Mouse (Mus musculus) midbrain, embryonic 10.5 days (tissue): Measurements from ENCODE around the gene Ulk1. TPM values are rescaled to one million over a fixed set of nuclear protein-coding genes. Genes with fewer than 3 reads are reported as not detected.

ENCODE experiments used
- DNase-seq: peaks from one replicate; pipeline ENCODE4 v3.0.0-alpha.2; 2017; ENCODE audit warnings: low spot score
- H3K27ac ChIP-seq: fragments of 300-500 bp; sonication (generic); replicated peaks from 2 replicates; pipeline ENCODE4 v1.5.1; 2016; ENCODE audit warnings: mild to moderate bottlenecking
- H3K27me3 ChIP-seq: fragments of 300-500 bp; sonication (generic); 2 replicates; pipeline ENCODE4 v1.6.1; 2016; ENCODE audit warnings: low read depth, mild to moderate bottlenecking; ENCODE audit not compliant: poor library complexity, severe bottlenecking
- H3K36me3 ChIP-seq: fragments of 300-500 bp; sonication (generic); 2 replicates; pipeline ENCODE4 v1.6.1; 2016; ENCODE audit warnings: mild to moderate bottlenecking, moderate library complexity
- H3K4me1 ChIP-seq: fragments of 300-500 bp; sonication (generic); 2 replicates; pipeline ENCODE4 v1.6.1; 2016
- H3K4me3 ChIP-seq: fragments of 300-500 bp; sonication (generic); 2 replicates; pipeline ENCODE4 v1.5.1; 2016; ENCODE audit warnings: mild to moderate bottlenecking, moderate library complexity
- H3K9me3 ChIP-seq: fragments of 300-500 bp; sonication (generic); replicated peaks from 2 replicates; pipeline ENCODE4 v1.6.1; 2016; ENCODE audit warnings: mild to moderate bottlenecking
- WGBS: fragments of 180-500 bp; shearing (Covaris S2); methylation state at CpG from one replicate; pipeline ENCODE4 v1.1.7; 2016; 5-methylcytosine and 5-hydroxymethylcytosine counted together
- polyA plus RNA-seq: library from polyadenylated mRNA; unstranded; fragments of >200 nt; fragmentation: Nextera tagmentation; extraction: Ambion mirVana; gene quantifications from 2 replicates; pipeline ENCODE4 v1.2.1, GENCODE M21; 2016

Ulk1 gene
- polyA plus RNA-seq, 1 experiment from 2014 or later, result 18.4 TPM

DNA sequence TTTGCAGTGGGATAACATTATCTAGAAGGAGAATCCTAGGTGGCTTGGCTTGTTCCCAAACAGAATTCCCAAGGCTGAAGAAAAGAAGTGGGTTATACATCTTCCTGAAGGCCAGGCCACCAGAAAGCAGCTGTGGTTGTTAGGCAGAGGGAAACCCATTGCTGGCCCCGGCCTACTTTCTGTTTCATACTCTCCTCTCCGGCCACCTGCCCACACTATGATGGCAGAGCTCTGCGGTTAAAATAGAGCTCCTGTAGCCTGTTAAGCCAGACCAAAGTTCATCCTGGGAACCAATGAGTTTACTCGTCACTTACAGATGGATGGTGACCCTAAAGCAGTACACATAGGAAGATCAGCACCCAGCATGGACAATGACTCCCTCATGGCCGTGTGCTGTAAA lies 17.7 kb upstream of the Ulk1 start:
- Histone ChIP-seq H3K27ac (no peak overlapping the region), H3K4me3 (no peak overlapping the region), H3K27me3 (no peaks in the 10 kb centered on the region), H3K36me3 (no peaks in the 10 kb centered on the region), H3K9me3 (no peaks in the 10 kb centered on the region), H3K4me1 (no peaks in the 10 kb centered on the region)
- WGBS, result 94% methylated on average over 5 of the region's 5 CpGs
- no peak for DNase-seq

DNA sequence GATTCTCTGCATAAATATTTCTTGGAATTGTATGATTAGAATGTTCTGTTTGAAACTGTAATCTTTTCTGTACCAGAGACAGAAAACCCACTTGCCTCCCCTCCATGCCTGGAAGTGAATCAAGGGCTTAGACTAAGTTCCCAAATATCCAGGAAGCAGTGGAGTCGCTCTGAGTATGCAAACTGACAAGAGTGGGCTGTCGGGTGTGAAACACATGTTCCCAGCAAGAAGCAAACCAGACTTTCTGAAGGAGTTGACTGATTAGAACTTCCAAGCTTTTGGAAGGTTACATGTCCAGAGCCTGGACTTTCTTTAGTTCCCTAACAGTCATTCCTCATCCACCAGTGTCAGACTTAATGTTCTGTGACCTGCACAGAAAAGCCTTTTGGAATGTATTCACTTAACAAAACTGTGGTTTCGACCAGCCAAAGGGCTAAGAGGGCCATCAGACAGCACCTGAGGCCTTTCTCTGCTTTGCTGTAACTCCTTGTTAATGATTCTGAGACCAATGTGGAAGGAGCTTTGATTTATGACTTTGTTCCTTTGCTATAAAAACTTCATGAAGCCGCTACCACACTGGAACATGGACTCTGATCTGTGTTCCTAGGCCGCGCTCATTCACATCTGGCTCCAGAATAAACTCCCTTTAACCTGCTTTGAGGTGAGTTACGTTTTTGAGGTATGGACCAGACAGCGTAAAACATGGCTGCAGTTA lies 17.0 kb upstream of the Ulk1 start:
- Histone ChIP-seq H3K9me3 (no peaks in the 10 kb centered on the region), H3K36me3 (no peaks in the 10 kb centered on the region), H3K4me3 (no peak overlapping the region), H3K27ac (no peak overlapping the region), H3K27me3 (no peaks in the 10 kb centered on the region), H3K4me1 (no peaks in the 10 kb centered on the region)
- 94% methylated on average over 8 of the region's 8 CpGs for WGBS
- no peak for DNase-seq

- Histone ChIP-seq H3K27ac (no peak overlapping the region), H3K36me3 (no peaks in the 10 kb centered on the region), H3K9me3 (no peaks in the 10 kb centered on the region), H3K4me3 (no peak overlapping the region), H3K4me1 (no peaks in the 10 kb centered on the region), H3K27me3 (no peaks in the 10 kb centered on the region)
- WGBS, result 90% methylated on average over 4 of the region's 4 CpGs
- no peak for DNase-seq
Observed at GRCm38 (mm10) chr5:110824421-110824820, 14.5 kb upstream of the Ulk1 start.

DNA sequence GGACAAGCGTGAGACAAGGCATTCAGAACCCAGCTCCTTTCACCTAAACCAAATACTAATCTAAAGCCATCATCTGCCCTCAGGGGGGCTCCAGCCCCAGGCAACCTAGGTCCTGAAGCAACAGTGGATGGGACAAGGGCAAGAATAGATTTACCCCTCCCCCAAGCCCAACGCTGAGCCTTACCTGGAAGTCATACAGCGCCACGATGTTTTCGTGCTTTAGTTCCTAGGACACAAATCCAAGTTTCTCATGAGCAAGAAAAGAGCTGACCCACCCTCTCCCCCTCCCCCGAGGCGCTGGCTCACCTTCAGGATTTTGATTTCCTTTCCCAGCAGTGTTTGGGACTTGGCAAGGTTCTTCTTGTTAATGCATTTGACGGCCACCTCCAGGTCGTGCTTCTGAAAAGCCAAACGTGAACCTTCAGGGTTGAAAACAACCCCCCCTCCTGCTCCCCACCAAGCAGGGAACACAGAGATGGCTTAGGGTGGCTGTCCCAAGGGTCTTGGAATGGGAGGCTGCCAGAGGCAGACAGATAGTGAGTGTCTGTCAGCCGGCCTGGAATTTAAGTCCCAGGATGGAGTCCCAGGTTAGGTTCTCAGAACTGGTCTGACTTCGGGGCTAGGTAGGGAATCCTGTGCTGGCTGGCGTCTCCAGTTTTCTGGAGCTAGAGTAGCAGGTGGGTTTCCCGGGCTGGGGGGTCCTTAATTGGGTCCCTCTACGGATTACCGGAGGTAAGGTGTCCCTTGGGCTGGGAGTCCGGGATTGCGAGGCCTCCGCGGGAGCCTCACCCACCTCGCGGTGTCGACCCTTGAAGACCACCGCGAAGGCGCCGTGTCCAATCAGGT lies 853 bp downstream of the Ulk1 start:
- no peaks in the 10 kb centered on the region for H3K27me3 ChIP-seq
- H3K27ac ChIP-seq, result peak overlapping the region; percentile 97
- H3K36me3 ChIP-seq, result peaks cover 39% of the 10 kb centered on the region
- no peak for DNase-seq
- 2% methylated on average over 27 of the region's 27 CpGs for WGBS
- H3K9me3 ChIP-seq, result no peaks in the 10 kb centered on the region
- H3K4me3 ChIP-seq, result peak overlapping the region; percentile 95
- H3K4me1 ChIP-seq, result peaks cover 38% of the 10 kb centered on the region

DNA sequence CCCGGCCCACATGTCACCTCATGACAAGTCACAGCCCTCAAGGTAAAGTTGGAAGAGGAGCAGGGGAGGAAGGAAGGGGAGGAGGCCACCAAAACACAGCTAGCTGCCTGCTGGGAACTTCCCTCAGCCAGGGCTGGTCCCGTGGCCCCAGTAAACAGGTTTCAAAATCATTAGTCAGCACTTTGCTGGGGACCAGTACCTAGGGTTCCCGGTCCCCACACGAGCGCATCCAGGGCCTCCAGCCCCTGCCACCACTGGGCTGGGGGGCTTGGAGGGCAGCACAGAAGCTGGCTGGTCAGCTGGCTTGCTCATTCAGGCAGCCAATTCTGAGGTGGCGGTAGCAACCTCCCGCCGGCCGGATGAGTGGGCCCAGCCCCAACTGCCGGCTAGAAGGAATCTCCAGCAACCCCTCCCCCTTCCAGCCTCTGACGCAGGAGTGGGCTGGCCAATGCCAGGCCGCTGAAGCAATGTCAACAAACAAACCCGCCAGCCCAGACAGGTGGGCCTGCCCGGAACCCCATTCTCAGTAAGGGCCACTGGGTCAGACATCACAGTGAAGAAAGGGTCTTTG lies 1.8 kb downstream of the Ulk1 start:
- Histone ChIP-seq H3K36me3 (peaks cover 46% of the 10 kb centered on the region), H3K27me3 (no peaks in the 10 kb centered on the region), H3K4me3 (peak overlapping the region; percentile 95), H3K4me1 (peaks cover 38% of the 10 kb centered on the region), H3K9me3 (no peaks in the 10 kb centered on the region), H3K27ac (peak overlapping the region; percentile 71)
- 6% methylated on average over 14 of the region's 14 CpGs for WGBS
- DNase-seq, result peak; percentile 82

DNA sequence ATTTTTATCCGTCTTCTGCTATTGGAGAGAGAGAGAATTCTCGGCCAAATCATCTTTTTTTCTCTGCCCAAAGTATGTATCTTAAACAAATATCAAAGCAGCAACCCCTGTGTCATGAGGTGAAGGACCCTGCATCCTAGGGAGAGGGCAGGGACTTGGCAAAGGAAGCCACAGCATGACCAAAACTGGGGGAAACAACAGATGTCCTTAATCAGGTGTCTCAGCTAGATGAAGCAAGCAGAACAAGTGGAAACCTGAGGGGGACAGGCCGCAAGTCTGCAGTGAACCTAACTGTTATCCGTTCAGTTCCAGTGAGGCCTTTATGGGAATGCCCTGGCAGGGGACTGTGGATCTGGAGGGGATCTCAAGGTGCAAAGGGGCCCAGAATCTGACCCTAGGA lies 2.4 kb downstream of the Ulk1 start:
- DNase-seq, result no peak
- Histone ChIP-seq H3K27me3 (no peaks in the 10 kb centered on the region), H3K27ac (peak overlapping the region; percentile 71; the same call in 1 of the 2 replicates), H3K36me3 (peaks cover 53% of the 10 kb centered on the region), H3K9me3 (no peaks in the 10 kb centered on the region), H3K4me1 (peaks cover 38% of the 10 kb centered on the region), H3K4me3 (peak overlapping the region; percentile 95)
- 81% methylated on average over 4 of the region's 4 CpGs for WGBS

- Histone ChIP-seq H3K27ac (no peak overlapping the region), H3K4me3 (no peak overlapping the region), H3K36me3 (peaks cover 61% of the 10 kb centered on the region), H3K27me3 (no peaks in the 10 kb centered on the region), H3K9me3 (no peaks in the 10 kb centered on the region), H3K4me1 (peaks cover 38% of the 10 kb centered on the region)
- WGBS, result 90% methylated on average over 1 of the region's 1 CpGs
- no peak for DNase-seq
Observed at GRCm38 (mm10) chr5:110806676-110807075, 3.2 kb downstream of the Ulk1 start.

GRCm38 (mm10) chr5:110806154-110806553 lies 3.7 kb downstream of the Ulk1 start:
- WGBS, result 94% methylated on average over 4 of the region's 4 CpGs
- Histone ChIP-seq H3K27ac (no peak overlapping the region), H3K4me1 (peaks cover 38% of the 10 kb centered on the region), H3K27me3 (no peaks in the 10 kb centered on the region), H3K36me3 (peaks cover 66% of the 10 kb centered on the region), H3K4me3 (no peak overlapping the region), H3K9me3 (no peaks in the 10 kb centered on the region)
- DNase-seq, result no peak

DNA sequence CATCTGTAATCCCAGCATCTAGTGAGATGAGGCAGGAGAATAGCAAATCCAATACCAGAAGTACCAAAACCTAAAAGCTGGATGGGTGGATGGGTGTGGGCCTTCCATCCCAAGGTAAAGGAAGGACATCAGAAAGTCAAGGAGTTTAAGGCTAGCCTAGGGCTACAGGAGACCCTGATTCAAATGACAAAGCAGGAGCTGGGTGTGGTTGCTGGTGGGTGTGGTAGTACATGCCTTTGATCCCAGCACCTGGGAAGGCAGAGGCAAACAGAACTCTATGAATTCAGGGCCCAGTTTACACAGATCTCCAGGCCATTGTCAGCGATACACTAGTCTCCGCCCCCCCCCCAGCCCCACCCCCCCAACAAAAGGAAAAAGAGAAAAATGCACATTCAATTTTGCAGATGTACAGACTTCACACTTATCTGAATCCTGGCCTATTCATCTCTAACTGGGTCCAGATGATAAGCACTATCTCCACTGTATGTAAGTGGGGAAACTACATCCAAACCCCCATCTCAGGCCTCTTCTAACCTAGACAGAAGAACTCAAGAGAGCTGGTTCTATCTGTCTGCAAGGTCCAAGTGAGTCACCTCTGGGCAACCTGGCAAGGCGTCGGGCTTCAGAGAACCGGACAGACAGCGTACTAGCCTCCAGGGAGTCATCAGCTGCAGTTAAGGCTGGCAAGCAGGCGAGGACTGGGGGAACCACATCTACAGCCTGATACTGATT lies 5.7 kb downstream of the Ulk1 start:
- peaks cover 35% of the 10 kb centered on the region for H3K4me1 ChIP-seq
- H3K4me3 ChIP-seq, result no peak overlapping the region
- no peak overlapping the region for H3K27ac ChIP-seq
- no peaks in the 10 kb centered on the region for H3K9me3 ChIP-seq
- H3K36me3 ChIP-seq, result peaks cover 86% of the 10 kb centered on the region
- H3K27me3 ChIP-seq, result no peaks in the 10 kb centered on the region
- 90% methylated on average over 7 of the region's 7 CpGs for WGBS
- DNase-seq, result no peak

DNA sequence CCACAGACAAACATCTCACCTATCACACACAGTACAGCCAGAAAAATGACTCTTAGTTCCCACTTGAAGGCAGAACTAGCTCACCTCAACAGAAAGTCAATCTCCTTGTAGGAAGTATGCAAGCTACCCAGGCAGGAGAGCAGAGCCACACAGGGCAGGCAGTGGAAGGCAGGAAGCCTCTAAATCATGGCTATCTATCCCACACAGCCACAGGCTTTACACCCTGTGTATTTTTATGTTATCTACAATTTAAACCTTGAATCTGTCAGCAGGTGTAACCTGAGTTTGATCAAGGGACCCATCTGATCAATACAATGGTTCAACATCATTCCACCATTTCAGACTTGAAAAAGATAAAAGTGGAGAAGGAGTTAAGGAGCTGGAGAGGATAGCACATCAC lies 7.1 kb downstream of the Ulk1 start:
- Histone ChIP-seq H3K27me3 (no peaks in the 10 kb centered on the region), H3K27ac (no peak overlapping the region), H3K4me1 (peaks cover 22% of the 10 kb centered on the region), H3K9me3 (no peaks in the 10 kb centered on the region), H3K36me3 (peaks cover 99% of the 10 kb centered on the region), H3K4me3 (no peak overlapping the region)
- DNase-seq, result no peak

DNA sequence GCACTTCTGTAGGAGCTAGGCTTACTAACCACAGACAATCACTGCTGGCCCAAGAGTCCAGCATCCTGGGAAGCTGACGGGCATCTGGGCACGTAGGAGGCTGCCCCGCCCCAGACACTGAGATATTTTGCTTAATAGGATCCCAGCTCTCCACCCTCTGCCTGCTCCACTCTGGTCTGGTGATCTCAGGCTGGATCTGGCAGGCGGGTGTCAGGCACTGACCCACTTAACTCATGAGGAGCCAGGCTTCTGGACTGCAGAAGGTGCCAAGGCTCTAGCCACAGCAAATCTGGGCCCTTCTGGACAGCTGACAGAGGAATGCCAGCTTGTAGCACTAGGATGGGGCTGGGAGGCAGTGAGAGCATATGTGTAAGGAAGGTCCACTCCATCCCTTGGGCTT lies 7.7 kb downstream of the Ulk1 start:
- Histone ChIP-seq H3K4me3 (no peak overlapping the region), H3K27me3 (no peaks in the 10 kb centered on the region), H3K4me1 (peaks cover 15% of the 10 kb centered on the region), H3K27ac (no peak overlapping the region), H3K9me3 (no peaks in the 10 kb centered on the region), H3K36me3 (peaks cover 99% of the 10 kb centered on the region)
- 88% methylated on average over 4 of the region's 4 CpGs for WGBS
- DNase-seq, result no peak

GRCm38 (mm10) chr5:110801036-110801624 lies 8.8 kb downstream of the Ulk1 start:
- Histone ChIP-seq H3K4me3 (no peak overlapping the region), H3K27ac (no peak overlapping the region), H3K9me3 (no peaks in the 10 kb centered on the region), H3K27me3 (no peaks in the 10 kb centered on the region), H3K36me3 (peaks cover 99% of the 10 kb centered on the region), H3K4me1 (peaks cover 7% of the 10 kb centered on the region; the same call in 1 of the 2 replicates)
- WGBS, result 86% methylated on average over 3 of the region's 3 CpGs
- DNase-seq, result no peak
